Mouse (Mus musculus): ENCODE results near the gene Rptor.

Gene Rptor

DNA sequence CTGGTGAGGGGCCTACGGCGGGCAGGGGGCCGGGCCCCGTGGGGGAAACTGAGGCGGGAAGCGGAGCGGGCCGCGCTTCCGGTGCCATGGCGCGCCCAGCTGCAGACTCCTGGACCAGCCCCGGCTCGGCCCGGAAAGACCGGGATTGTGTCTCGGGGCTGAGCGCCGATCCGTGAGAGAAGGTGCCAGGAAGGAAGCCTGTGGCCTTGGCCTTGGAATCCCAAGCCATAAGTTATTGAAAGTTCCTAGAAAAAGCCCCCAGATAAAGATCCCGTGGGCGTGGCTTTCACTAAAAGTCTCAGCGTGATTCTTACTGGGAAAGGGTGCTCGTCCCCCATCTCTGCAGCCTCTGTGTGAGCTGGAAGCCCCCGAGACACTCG, 311.2 kb downstream of the Rptor start:
- DNase-seq: no peak

DNA sequence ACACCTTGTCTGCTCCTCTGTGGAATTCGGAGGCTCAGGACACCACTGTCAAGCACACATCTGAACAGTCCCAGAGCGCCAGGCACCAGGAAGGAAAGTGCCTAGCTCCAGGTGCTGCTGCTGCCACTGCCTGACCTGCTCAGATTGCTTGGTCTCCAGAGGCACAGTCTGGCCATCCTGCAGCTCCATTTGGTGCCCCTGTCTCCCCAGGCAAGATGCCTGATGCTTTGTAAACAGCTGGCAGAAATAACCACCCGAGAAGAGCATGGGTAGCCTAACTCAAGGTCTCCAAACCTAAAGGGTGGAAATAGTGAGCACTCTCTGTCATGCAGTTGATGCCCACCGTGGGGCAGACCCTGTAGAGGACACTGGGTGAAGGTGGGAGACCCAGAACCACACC, 311.7 kb downstream of the Rptor start:
- no peak for DNase-seq

DNA sequence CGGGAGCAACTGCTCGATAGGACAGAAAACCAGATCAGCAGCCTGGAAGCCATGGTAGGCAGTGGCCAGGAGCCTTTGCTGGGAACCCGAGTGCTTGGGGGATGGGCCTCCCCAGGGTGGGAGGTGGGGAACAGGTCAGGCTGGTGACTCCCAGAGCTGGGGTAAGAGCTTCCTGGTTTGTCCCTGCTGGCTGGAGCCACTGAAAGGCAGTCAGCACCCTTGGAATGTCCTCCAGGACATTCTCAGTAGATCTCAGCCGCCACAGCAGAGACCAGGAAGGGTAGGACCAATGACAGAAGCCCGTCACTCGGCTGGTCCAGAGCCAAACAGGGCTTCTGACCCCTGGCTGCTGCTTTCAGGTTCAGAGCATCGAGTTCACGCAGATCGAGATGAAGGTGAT, 313.0 kb downstream of the Rptor start:
- no peak for DNase-seq

DNA sequence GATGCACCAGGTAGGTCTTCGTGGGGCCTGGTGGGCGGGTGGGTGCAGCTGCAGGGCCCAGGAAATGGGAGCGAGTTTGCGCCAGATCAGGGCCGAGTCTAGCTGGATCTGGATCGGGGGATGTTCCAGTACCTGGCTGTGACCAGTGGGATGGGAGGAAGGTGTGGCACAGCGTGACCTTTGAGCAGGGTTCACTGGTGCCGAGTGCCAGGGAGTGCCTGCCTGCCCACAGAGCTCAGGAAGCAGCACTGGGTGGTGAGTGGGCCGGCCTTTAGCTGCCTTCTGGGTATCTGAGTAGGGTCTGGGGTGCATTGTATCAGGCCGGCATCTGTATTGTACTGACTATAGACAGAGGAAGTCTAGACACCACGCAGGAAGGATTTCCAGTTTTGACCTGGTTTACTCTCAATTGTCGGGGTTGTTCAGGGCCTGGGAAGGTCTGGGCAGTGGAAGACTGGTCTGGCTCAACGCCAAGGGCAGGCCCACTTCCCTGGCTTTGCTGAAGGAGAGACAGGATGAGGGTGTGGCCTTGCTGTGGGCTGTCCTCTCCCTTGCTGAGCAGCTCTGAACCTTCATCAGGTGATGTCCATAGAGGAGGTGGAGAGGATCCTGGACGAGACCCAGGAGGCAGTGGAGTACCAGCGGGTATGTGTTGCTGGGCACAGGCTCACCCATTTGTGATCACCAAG, 313.5 kb downstream of the Rptor start:
- DNase-seq: no peak

DNA sequence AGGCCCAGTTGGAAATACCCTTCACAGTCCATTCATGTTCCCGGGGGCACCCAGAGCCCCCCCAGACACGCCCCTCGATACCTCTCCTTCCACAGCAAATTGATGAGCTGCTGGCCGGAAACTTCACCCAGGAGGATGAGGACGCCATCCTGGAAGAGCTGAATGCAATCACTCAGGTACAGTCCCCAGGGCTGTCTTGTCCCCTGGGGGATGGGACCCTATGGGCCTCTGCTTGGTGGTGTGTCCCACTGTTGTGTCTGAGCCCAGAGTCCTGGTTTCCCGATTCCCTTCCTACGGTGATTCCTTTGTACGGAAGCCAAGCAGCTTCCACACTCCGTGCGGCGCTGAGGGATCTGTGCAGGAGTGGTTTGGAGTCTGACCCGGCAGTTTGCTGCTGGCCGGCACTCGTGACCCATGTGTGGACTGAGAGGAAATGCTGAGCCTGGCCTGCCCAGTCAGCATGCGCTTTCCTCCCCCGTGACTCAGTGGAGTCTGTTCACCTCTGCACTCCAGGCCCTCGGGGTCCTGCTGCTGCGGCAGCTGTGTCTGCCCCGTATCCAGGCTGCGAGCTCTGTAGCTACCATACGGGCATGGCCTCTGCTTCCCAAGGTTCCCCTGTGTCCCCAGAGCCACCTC, 314.2 kb downstream of the Rptor start:
- no peak for DNase-seq

DNA sequence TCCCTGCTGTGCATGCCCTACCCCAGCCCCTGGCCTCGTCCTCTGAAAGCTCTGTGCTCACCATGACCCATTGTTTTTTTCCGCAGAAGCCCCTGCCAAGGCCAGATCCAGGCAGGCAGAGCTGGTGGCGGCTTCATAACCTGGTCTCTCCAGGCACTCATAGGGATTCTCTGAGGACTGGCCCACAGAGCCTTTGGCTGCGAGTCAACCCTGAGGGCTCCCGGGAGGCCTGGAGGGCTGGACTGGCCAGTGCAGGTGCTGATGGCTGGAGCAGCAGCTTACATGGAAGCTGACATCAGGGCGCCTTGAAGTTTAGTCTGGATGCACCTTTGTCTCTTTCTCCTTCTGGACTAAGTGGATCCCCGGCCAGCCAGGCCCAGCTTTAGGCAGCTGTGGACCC, 315.8 kb downstream of the Rptor start:
- no peak for DNase-seq

DNA sequence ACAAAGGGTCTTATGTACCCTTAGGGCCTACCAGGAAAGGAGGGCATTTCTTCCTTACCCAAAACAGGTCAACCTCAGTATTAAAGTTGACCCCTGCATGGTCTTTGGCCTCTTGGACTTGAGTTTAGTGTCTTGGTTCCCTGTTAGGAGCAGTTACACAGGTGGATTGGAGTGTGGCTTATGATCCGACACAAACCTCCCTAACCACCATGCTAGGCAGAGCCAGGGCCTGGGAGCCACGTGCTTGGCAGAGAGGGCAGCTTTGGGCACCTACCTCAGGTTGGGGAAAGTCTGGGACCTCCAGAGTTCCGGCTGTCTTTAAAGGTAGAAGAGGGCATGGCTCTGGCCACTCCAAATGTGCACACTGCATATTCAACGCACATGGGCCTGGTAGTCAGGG, 316.7 kb downstream of the Rptor start:
- DNase-seq: no peak

DNA sequence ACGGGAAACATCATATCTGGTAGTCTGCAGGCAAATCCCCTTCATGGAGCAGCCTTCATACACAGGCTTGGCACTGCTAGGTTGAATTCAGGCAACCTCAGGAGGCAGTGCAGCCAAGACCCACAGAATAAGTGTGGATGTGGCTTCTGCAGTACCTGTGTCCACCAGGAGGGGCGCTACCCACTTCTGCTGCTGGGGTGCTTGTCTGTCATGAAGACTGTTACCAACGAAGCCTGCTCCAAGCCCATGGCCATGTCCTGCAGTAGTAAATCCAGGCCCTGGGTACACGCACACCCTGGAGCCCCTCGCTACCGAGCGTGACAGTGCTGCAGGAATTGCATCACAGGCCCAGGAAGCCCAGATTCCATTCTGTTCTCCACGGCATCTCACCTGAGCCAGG, 317.2 kb downstream of the Rptor start:
- peak; percentile 81 to 96 for DNase-seq

DNA sequence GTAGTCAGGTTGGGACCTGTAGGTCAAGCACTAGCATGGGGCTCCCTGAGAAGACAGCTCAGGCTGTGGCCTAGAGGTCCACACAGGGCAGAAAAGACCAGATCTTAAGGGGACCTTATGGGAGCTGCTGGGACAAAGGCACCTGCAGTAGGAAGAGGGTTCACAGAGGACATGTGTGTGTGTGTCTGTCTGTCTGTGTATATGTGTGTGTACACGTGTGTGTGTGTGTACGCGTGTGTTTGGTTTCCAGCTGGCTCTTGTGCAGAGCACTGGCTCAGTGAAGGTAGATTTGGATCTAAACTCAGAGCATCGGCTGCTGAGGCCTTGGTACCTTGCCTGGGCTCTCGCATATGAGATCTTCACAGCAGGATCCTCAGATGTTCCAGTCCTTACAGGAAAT, 318.0 kb downstream of the Rptor start:
- DNase-seq: no peak

DNA sequence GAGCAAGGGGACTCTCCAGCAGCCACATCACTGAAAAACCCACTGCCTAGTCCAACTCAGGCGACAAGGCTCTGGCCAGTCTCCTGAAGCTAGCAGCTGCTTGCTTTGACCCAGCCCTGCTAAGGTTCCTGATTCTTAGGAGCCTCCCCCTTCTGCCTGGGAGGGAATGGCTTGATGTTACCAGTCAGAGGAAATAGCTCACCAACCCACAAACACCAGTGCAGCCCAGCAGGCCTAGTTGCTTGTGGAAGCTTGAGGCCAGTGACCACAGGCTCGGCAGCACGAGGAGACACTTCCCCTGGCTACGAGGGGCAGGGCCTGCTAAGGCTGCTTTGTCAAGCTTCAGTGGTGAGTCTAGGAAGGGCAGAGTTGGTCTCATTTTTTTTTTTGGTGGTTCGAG, 322.5 kb downstream of the Rptor start:
- no peak for DNase-seq

DNA sequence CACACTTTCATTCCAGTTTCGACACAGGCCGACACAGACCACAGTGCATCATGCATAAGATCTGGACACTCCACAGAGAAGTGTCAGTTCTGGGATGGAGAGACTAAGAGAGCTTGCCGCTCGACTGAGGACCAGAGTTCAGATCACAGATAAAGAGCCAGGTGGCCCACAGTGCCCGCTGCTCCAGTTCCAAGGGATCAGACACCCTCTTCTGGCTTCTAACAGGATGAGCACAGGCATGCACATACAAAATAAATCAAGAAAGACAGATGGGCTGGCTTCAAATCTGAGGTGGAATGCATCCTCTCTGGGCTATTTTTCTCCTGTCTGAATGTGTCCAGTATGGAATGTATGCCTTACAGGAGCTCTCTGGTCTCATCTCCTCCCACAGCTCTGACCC, 324.1 kb downstream of the Rptor start:
- DNase-seq: peak in 1 of 2 experiments; percentile 14

DNA sequence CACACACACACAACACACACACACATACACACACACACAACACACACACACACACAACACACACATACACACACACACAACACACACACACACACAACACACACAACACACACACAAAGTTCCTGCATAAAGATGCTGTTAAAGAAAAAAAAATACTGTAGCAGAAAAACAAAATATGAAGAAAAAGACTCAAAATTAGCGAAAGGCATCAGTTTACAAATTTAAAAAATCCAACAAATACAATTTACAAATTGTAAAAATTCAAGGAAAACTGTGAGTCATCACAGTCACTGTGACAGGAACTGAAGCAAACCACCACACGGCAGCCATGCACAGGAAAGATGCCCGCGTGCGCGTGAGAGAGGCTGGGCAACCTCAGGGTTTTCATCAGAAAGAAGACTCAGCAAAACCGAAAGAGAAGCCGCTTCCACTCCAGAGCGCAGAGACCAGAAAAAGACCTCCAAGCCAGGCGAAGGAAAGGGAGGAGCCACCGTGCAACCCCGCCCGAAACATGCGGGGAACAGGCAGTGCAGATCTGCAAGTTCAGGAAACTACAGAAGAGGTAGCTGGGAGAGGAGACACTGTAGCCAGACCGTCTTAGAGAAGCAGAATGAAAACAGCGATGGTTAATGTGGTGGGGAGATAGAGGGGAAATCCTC, 325.4 kb downstream of the Rptor start:
- DNase-seq: no peak

DNA sequence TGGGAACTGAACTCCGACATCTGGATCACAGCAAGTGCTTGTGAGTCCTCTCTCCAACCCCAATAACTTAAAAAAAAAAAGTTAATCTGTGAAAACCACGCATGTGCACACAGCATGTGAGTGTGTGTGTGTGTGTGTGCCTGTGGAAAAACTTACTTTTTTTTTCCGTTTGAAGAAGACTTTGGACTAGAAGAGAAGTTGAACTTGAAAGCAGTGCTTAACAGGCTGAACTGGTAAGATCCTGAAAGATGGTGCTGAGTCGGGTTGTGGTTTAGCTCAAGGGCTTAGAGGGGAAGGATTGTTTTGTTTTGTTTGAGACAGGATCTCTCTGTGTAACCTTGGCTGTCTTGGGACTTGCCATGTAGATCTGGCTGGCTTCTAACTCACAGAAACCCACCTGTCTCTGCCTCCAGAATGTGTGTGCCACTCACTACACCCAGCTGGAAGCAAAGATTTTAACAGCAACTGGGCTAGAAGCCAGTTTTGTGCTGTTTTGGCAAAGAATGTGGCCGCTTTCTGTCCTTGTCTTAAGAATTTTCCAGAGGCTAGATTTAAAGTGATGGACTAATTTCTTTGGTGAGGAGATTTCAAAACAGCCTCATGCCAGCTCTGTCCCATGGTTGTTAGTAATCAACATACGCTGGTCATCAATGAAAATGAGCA, 327.0 kb downstream of the Rptor start:
- peak in 1 of 2 experiments; percentile 17 for DNase-seq

DNA sequence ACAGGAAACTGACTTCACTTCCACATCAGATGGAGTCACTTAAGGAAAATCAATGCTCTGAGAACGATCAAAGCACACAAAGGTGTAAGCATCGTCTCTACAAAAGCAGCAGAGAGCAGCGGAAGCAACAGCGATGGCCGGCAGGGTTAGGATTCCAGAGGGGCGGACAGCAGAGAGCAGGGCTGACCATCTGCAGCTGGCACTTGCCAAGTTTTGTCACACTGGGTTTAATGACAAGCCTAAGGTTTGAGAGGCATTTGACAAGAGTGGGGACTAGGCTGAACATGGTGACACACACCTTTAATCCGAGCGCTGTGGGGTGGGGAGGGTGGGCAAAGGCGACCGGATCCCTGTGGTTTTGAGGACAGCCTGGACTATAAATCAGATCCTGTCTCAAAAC, 329.1 kb downstream of the Rptor start:
- peak; percentile 72 to 75 for DNase-seq

DNA sequence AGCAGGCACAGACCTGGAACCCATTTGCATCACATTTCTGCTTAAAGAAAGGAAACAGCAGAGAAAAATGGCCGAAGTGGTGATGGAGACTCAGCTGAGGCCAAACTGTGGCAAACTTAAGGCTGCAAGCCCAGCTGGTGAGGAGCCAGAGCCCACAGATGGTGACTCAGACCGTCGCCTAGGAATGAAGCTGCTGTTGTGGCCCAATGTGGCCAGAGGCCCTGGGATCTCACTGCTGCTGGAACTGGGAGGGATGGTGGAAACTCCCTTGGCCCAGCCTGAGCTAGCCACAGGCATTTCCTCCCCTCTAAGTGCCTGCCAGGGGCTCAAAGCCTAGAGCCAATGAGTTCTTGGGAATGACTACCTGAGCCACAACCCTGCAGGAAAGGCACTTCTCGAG, 330.4 kb downstream of the Rptor start:
- peak in 1 of 2 experiments; percentile 64 for DNase-seq

DNA sequence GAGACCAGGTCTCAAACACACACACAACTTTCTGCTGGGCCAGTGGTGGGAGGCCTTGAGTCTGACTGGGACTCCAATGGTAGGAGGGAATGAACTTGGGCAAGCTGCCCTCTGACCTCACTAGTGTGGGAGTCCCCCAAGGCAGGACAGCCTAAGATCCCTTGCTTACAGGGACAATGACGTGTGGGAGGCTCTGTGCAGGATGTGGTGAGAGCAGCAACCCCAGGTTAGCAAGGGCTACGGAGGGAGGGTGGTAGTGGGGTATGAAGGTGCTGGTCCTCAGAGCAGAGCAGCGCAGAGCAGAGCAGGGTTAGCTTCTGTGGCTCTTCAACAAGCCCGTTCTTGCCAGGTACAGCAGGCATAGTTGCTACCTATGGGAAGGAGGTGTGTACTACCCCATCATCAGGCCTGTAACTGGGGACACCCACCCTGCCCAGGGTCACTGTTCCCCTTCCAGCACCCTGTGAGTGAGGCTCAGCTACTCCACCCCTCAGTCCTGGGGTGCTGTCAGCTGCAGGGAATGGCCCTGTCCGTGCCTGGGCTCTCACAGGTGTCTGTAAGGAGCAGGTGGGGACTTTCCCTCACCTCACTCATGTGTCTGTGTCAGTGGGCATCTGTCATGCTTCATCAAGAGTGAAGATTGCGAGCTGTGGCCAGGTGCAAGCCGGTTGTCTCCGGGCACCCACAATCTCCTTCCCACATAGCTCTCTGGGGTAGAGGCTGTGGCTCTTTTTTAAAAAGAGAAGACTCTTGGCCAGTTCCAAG, 331.3 kb downstream of the Rptor start:
- no peak for DNase-seq

DNA sequence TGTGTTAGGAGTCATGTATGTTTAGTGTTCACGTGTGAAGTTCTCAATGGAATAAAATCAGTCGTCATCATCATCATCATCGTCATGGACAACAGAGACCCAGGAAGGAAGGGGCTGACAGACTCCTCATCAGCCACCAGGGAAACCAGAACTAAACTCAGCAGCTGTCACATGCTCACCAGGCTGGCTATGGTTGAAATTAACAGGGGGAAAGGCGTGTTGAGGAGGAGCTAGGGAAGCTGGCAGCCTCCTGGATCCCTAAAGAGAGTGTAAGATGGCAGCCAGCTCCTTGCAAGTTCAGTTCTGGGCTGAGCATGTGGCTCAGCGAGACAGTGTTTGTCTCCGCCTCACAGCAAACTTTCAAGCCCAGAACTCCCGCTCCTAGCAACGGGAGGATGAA, 332.1 kb downstream of the Rptor start:
- no peak for DNase-seq

DNA sequence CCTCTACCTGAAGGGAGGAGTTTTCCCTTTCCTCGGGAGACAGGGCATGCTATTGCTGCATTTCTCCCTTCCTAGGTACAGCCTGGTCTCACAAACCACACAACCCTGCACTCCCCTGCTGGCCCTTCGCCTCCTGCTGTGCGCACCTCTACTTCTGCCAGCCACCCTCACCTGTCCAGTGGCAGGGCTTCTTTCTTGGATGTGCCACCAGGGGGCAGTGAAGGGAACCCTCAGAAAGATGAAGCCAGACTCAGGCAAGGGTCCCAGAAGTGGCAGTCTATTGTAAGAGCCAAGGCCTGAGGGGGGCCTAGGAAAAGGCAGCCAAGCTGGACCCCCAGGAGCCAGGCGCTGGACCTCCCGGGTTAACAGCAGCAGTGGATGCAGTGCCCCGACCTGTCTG, 332.8 kb downstream of the Rptor start:
- DNase-seq: peak; percentile 79 to 87

DNA sequence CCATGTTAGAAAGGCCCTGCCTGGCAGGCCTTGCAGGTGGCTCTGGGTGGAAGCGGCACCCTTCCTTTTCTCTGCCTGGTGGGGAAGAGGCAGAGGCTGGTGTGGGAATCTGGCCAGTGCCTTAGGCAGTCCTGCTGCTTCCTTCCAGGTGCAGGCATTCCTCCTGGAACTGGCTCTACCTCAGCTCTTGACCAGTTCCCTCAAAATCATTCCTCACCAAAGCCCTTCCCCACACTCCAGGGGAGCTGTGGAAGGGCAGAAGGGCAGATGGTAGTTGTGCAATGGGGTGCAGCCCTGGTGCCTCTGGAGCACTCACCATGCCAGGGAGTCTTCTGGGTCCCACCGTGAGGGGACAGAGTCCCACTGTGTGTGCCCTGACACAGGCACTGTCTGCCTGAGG, 333.8 kb downstream of the Rptor start:
- no peak for DNase-seq

DNA sequence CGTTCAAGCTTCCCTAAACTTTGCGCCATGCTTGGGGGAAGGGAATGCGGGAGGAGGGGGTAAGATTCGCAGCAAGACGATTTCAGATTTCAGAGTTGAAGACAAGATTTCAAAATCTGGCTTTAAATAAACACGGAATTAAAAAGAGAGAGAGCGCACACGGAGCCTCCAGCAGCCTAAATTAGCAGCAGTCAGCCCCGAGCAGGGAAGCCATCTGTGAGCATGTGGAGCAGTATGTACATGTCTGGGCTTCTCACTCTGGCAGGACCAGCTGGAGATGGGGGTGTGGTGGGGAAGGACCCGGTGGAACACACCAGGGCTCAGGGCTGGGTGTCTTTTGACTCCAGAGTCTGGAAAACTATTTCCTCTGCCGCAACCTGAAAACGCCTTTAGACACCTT, 334.5 kb downstream of the Rptor start:
- DNase-seq: no peak

DNA sequence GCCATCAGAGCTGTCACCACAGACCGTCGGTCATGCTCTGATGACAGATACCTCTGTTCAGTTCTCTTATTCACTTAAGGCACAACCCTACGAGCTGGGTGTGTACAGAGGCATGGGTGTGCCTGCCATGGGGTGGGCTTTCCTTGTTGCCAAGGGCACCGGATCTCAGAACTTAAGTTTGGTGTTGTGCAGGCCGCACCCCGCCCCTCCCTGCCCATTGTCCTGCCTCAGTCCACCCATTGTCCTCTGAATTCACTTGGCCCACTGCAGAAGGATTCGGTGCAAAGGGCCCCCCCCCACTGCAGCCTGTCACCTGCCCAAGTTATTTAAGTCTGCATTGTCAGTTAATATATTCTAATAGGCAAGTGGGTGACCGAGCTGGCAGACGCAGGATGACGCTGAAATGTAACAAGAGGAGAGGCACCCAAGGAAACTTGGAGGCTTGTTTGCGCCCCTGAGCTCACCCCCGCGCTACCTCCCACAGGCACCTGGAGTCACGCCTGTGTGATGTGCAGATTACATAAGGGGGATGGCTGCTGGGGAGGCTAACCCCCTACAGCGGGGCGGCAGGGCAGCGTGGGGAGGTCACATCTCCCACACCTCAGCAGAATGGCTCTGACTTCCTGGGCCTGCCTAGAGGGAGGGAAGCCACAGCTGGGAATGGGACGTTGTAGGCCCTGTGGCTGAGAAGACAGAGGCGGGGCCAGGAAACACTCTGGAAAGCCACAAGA, 335.2 kb downstream of the Rptor start:
- DNase-seq: no peak

DNA sequence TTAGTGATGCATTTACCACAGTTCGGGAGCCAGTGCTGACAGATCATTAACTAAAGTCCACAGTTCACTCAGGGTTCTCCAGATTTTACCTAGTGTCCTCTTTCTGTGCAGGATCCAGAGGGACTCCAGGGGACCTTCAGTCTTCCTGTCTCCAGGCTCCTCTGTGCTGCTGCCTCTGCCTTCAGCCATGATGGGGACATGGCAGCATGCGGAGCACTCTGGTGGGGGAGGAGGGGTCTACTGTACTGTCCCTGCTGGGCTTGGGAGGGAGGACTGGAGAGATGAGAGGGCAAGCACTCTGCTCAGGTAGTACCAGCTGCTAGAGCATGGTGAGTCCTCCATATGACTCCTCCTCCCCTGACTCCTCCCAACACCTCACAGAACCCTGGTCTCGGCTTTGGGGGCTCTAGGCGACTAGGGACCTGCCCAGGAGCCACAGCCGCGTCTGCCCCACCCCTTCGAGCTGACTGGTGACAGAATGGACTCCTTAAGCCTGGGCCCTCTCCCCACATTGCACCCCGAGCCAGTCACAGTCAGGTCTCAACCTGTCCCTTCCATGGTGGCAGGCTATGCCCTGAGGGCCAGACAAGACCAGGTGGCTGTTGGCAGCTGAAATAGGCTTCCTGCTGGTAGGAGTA, 336.5 kb downstream of the Rptor start:
- DNase-seq: no peak
